8 mouse cellular contexts compared by ENCODE assay signal in the genomic region with DNA sequence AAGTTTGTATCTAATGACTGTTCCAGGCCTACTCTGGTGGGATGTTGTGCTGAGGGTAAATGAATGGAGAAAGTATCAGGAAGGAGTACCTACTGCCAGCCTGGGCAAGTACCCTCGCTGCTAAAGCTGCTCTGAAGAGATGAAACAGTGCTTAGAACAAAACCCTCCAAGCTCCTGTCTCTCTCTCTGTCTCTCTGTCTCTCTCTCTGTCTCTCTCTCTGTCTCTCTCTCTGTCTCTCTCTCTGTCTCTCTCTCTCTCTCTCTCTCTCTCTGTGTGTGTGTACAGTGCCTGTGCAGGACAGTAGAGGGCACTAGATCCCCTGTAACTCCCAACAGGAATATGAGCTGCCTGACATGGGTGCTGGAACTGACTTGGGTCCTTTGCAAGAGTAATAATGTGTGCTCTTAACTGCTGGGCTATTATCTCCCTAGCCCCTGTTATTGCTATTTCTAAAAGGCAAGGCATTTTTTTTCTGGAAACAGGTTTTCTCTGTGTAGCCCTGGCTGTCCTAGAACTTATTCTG. TPM values are rescaled to one million over a fixed set of nuclear protein-coding genes. Genes with fewer than 3 reads are reported as not detected.
A peak's percentile ranks its signal among the peaks of the same experiment; 100 is the strongest.
DNase-seq lines count a peak whose midpoint lies in the region; ATAC-seq and TF ChIP-seq lines count a peak whose summit lies in the region.

No protein-coding gene starts in this region.

- peaks cover 55% of the 10 kb centered on the region for H3K36me3 ChIP-seq in C2C12 (ENCODE audit: control insufficient read depth, insufficient read depth)
- peaks cover 35% of the 10 kb centered on the region for H3K36me3 ChIP-seq in embryonic facial prominence, embryonic 14.5 days (ENCODE audit: control insufficient read depth, insufficient read depth, low read length)
- peaks cover 25% of the 10 kb centered on the region for H3K36me3 ChIP-seq in liver, adult 2 months (ENCODE audit: control insufficient read depth, insufficient read depth, low read length)
- H3K36me3 ChIP-seq in stomach, embryonic 14.5 days (ENCODE audit: control insufficient read depth, insufficient read depth, low read length) = peaks cover 32% of the 10 kb centered on the region

- H3K27ac ChIP-seq in gastrocnemius, adult 2 months = no peak overlapping the region
- H3K27ac ChIP-seq in embryonic facial prominence, embryonic 14.5 days (replicated peaks; ENCODE audit: low read depth, low read length) = no peak overlapping the region
- H3K27ac ChIP-seq in liver, adult 2 months (replicated peaks; ENCODE audit: insufficient read depth, low read depth, low read length) = no peak overlapping the region
- H3K27ac ChIP-seq in stomach, embryonic 14.5 days (ENCODE audit: low read length) = no peak overlapping the region

- H3K4me3 ChIP-seq in gastrocnemius, adult 2 months = no peak overlapping the region
- H3K4me3 ChIP-seq in C2C12 (ENCODE audit: insufficient read depth, poor library complexity, severe bottlenecking) = no peak overlapping the region
- H3K4me3 ChIP-seq in embryonic facial prominence, embryonic 14.5 days (ENCODE audit: low read depth, low read length) = 0 out of 2 replicates have a peak overlapping the region, but pooled peaks have one; percentile 99
- no peak overlapping the region for H3K4me3 ChIP-seq in liver, adult 2 months (ENCODE audit: insufficient read depth, low read depth, low read length)
- H3K4me3 ChIP-seq in stomach, embryonic 14.5 days (ENCODE audit: low read depth, low read length) = no peak overlapping the region

- no peaks in the 10 kb centered on the region for H3K9me3 ChIP-seq in embryonic facial prominence, embryonic 14.5 days (ENCODE audit: control insufficient read depth, low read length)
- H3K9me3 ChIP-seq in stomach, embryonic 14.5 days (ENCODE audit: control insufficient read depth, low read depth, low read length) = no peaks in the 10 kb centered on the region

- H3K4me1 ChIP-seq in embryonic facial prominence, embryonic 14.5 days (ENCODE audit: control insufficient read depth, insufficient read depth, low read length) = peaks cover 5% of the 10 kb centered on the region; the same call in 1 of the 2 replicates
- peaks cover 8% of the 10 kb centered on the region for H3K4me1 ChIP-seq in liver, adult 2 months (ENCODE audit: control insufficient read depth, insufficient read depth, low read length)
- peaks cover 15% of the 10 kb centered on the region; the same call in 1 of the 2 replicates for H3K4me1 ChIP-seq in stomach, embryonic 14.5 days (ENCODE audit: control insufficient read depth, insufficient read depth, low read length)

- H3K79me2 ChIP-seq in C2C12 (ENCODE audit: control insufficient read depth, insufficient read depth) = peaks cover 83% of the 10 kb centered on the region
- H3K79me2 ChIP-seq in liver, adult 2 months (ENCODE audit: control insufficient read depth, insufficient read depth, low read length) = peaks cover 5% of the 10 kb centered on the region; the same call in 1 of the 2 replicates

- no peak for DNase-seq in gastrocnemius, adult 2 months
- no peak for DNase-seq in gastrocnemius, adult 8-10 months (ENCODE audit: low spot score in 2 of 2)
- DNase-seq in embryonic facial prominence, embryonic 14.5 days (ENCODE audit: low spot score) = peak; percentile 25
- peak; percentile 41 for DNase-seq in liver, adult 2 months (ENCODE audit: extremely low read depth, low read depth, low spot score)
- DNase-seq in adrenal gland, postnatal 10 days = no peak
- no peak for DNase-seq in left cerebral cortex, adult 8-10 months (ENCODE audit: low spot score in 2 of 2)

- no peak overlapping the region for H3ac ChIP-seq in C2C12 (ENCODE audit: control insufficient read depth, insufficient read length, low read depth)

- H3K9ac ChIP-seq in embryonic facial prominence, embryonic 14.5 days (ENCODE audit: low read depth, low read length) = no peak overlapping the region
- no peak overlapping the region for H3K9ac ChIP-seq in liver, adult 2 months (ENCODE audit: low read depth, low read length)
- H3K9ac ChIP-seq in stomach, embryonic 14.5 days (replicated peaks; ENCODE audit: low read depth, low read length) = no peak overlapping the region

- H3K27me3 ChIP-seq in C2C12 (ENCODE audit: control insufficient read depth, insufficient read depth, insufficient read length) = no peaks in the 10 kb centered on the region
- H3K27me3 ChIP-seq in embryonic facial prominence, embryonic 14.5 days (replicated peaks; ENCODE audit: control insufficient read depth, insufficient read depth, low read length) = no peaks in the 10 kb centered on the region
- H3K27me3 ChIP-seq in liver, adult 2 months (ENCODE audit: control insufficient read depth, insufficient read depth, low read length) = no peaks in the 10 kb centered on the region
- H3K27me3 ChIP-seq in stomach, embryonic 14.5 days (ENCODE audit: control insufficient read depth, insufficient read depth, low read length) = no peaks in the 10 kb centered on the region

- ATAC-seq in embryonic facial prominence, embryonic 14.5 days (ENCODE audit: low read depth) = no peak
- no peak for ATAC-seq in stomach, embryonic 14.5 days (ENCODE audit: insufficient number of reproducible peaks, insufficient read depth, low FRiP score, low read depth)

- H3K79me3 ChIP-seq in C2C12 (ENCODE audit: low read depth) = peaks cover 59% of the 10 kb centered on the region

- TF ChIP-seq CTCF in gastrocnemius, adult 2 months (IDR thresholded peaks at IDR 0.05) = peak; percentile 44
- TF ChIP-seq CTCF in C2C12 (IDR thresholded peaks at IDR 0.05; ENCODE audit: control insufficient read depth, insufficient read depth, insufficient read length) = peak; percentile 54
- TF ChIP-seq CTCF in liver, adult 2 months (IDR thresholded peaks at IDR 0.05; ENCODE audit: low read depth, low read length) = 0 out of 2 replicates have a peak, but pooled peaks have one; percentile 26

- intact Hi-C loops in gastrocnemius, adult 2 months (cut with DNase I) = loop anchor here (2.0 kb wide), 1 partner anchor 71 kb away; no protein-coding TSS in a partner anchor

- 73% methylated on average over 1 of the region's 1 CpGs for WGBS in embryonic facial prominence, embryonic 14.5 days
- WGBS in liver, adult 2 months = 50% methylated on average over 1 of the region's 1 CpGs
- 65% methylated on average over 1 of the region's 1 CpGs for WGBS in stomach, embryonic 14.5 days

- no peak for TF ChIP-seq POLR2A in liver, adult 2 months (IDR thresholded peaks at IDR 0.05; ENCODE audit: extremely low read depth, insufficient read depth, low read length)

- H3K4me2 ChIP-seq in embryonic facial prominence, embryonic 14.5 days (ENCODE audit: low read depth, low read length) = peak overlapping the region; percentile 84
- peak overlapping the region; percentile 85; the same call in 1 of the 2 replicates for H3K4me2 ChIP-seq in stomach, embryonic 14.5 days (replicated peaks; ENCODE audit: low read depth, low read length)

TF ChIP-seq in C2C12, 6 proteins besides CTCF, POLR2A, EP300 and RAD21:
- no peak for TF ChIP-seq FOSL1 (IDR thresholded peaks at IDR 0.05; ENCODE audit: insufficient read depth, low read length, poor library complexity, severe bottlenecking)
- no peak for TF ChIP-seq MYOG (IDR thresholded peaks at IDR 0.05; ENCODE audit: control insufficient read depth, extremely low read depth, insufficient read length)
- no peak for TF ChIP-seq MYOD1 (IDR thresholded peaks at IDR 0.05; ENCODE audit: control insufficient read depth, insufficient read length, low read depth)
- TF ChIP-seq MAX (IDR thresholded peaks at IDR 0.05) = no peak
- no peak for TF ChIP-seq USF1 (IDR thresholded peaks at IDR 0.05; ENCODE audit: low read depth)
- no peak for TF ChIP-seq CEBPB (IDR thresholded peaks at IDR 0.05; ENCODE audit: low read depth)

RNA-seq across cellular contexts. Expression of a gene that starts 2.3 kb away (rescaled TPM):
- 10 to 100 TPM; 12.9 to 13.4 TPM for total RNA-seq in gastrocnemius, adult 2 months (2021)
- 10 to 100 TPM; 11.0 to 15.4 (median 14.2) TPM for total RNA-seq in gastrocnemius, adult 8-10 months (2022)
- 54.0 TPM for polyA plus RNA-seq in C2C12 (2012; fragmentation: generic; extraction: Trizol)
- 27.4 and 28.6 TPM in 2 replicates for polyA plus RNA-seq in embryonic facial prominence, embryonic 14.5 days (2014; fragmentation: Nextera tagmentation; extraction: Ambion mirVana)
- total RNA-seq in liver, adult 2 months (2014; rRNA removed) = 9.0 and 9.7 TPM in 2 replicates
- polyA plus RNA-seq in liver, adult 2 months (2012; rRNA removed) = 5.0 and 5.3 TPM in 2 replicates
- 40.5 and 44.2 TPM in 2 replicates for polyA plus RNA-seq in stomach, embryonic 14.5 days (2014; fragmentation: Nextera tagmentation; extraction: Ambion mirVana)
- total RNA-seq in adrenal gland, postnatal 10 days (2021) = 10 to 100 TPM; 27.4 to 32.4 TPM
- total RNA-seq in left cerebral cortex, adult 8-10 months (2022) = 10 to 100 TPM; 27.8 to 30.0 (median 28.9) TPM

RNA-seq across cellular contexts. Expression of a gene that starts 5.7 kb away (rescaled TPM):
- total RNA-seq in gastrocnemius, adult 2 months (2021) = under 1 TPM; 0.20 to 0.28 TPM
- under 1 TPM; 0.19 to 0.27 (median 0.24) TPM for total RNA-seq in gastrocnemius, adult 8-10 months (2022)
- polyA plus RNA-seq in C2C12 (2012; fragmentation: generic; extraction: Trizol) = 0.06 TPM
- 0.28 and 0.33 TPM in 2 replicates for polyA plus RNA-seq in embryonic facial prominence, embryonic 14.5 days (2014; fragmentation: Nextera tagmentation; extraction: Ambion mirVana)
- 0.27 and 0.37 TPM in 2 replicates for total RNA-seq in liver, adult 2 months (2014; rRNA removed)
- polyA plus RNA-seq in liver, adult 2 months (2012; rRNA removed) = 0.05 and 0.09 TPM in 2 replicates
- 0.31 and 0.90 TPM in 2 replicates for polyA plus RNA-seq in stomach, embryonic 14.5 days (2014; fragmentation: Nextera tagmentation; extraction: Ambion mirVana)
- under 1 TPM; 0.15 to 0.45 TPM for total RNA-seq in adrenal gland, postnatal 10 days (2021)
- total RNA-seq in left cerebral cortex, adult 8-10 months (2022) = 1 to 10 TPM; 1.4 to 1.8 (median 1.7) TPM

Comparison
In these comparisons a context has a peak if more than half of its experiments do, and no peak if none do; other contexts are left out.
1. DNase-seq: peak in embryonic facial prominence, embryonic 14.5 days (single experiment) and liver, adult 2 months (single experiment); none in gastrocnemius, adult 2 months (single experiment), gastrocnemius, adult 8-10 months (0 of 2), adrenal gland, postnatal 10 days (single experiment) and left cerebral cortex, adult 8-10 months (0 of 2).
2. Peak in every context shown above with its lines, with median percentiles within 50 percentile points of each other: CTCF ChIP-seq.